Mouse (Mus musculus) limb, embryonic 11.5 days (tissue): ENCODE data around the gene Bcor. TPM values are rescaled to one million over a fixed set of nuclear protein-coding genes. Genes with fewer than 3 reads are reported as not detected.

Experiments
- ATAC-seq: fragments of 200-750 bp; cut with Nextera tagmentation; 2 replicates; pipeline ENCODE4 v1.8.0; 2017; ENCODE audit warnings: low read depth; ENCODE audit not compliant: insufficient number of reproducible peaks, low FRiP score, low TSS enrichment
- DNase-seq: peaks from one replicate; pipeline ENCODE4 v3.0.0-alpha.2; 2015; ENCODE audit warnings: low spot score
- H3K27ac ChIP-seq: fragments of 300-500 bp; sonication (generic); replicated peaks from 2 replicates; pipeline ENCODE4 v1.5.1; 2014; ENCODE audit warnings: low read depth, mild to moderate bottlenecking, low read length
- H3K27me3 ChIP-seq: fragments of 300-500 bp; sonication (generic); 2 replicates; pipeline ENCODE4 v1.6.1; 2014; ENCODE audit warnings: mild to moderate bottlenecking, low read length, mixed read lengths; ENCODE audit not compliant: control insufficient read depth, insufficient read depth
- H3K36me3 ChIP-seq: fragments of 300-500 bp; sonication (generic); 2 replicates; pipeline ENCODE4 v1.6.1; 2014; ENCODE audit warnings: mild to moderate bottlenecking, low read length, moderate library complexity, mixed read lengths; ENCODE audit not compliant: control insufficient read depth, insufficient read depth
- H3K4me1 ChIP-seq: fragments of 300-500 bp; sonication (generic); 2 replicates; pipeline ENCODE4 v1.6.1; 2014; ENCODE audit warnings: low read length, mixed read lengths; ENCODE audit not compliant: control insufficient read depth, insufficient read depth
- H3K4me2 ChIP-seq: fragments of 300-500 bp; sonication (generic); 2 replicates; pipeline ENCODE4 v1.6.1; 2014; ENCODE audit warnings: low read depth, mild to moderate bottlenecking, moderate library complexity; ENCODE audit not compliant: severe bottlenecking
- H3K4me3 ChIP-seq: fragments of 300-500 bp; sonication (generic); 2 replicates; pipeline ENCODE4 v1.5.1; 2014; ENCODE audit warnings: low read depth, low read length
- H3K9ac ChIP-seq: fragments of 300-500 bp; sonication (generic); 2 replicates; pipeline ENCODE4 v1.6.1; 2014; ENCODE audit warnings: mild to moderate bottlenecking, low read length
- H3K9me3 ChIP-seq: fragments of 300-500 bp; sonication (generic); 2 replicates; pipeline ENCODE4 v1.6.1; 2016; ENCODE audit warnings: low read length; ENCODE audit not compliant: control insufficient read depth
- whole genome bisulfite sequencing: fragments of 180-500 bp; shearing (Covaris S2); extraction: QIAGEN DNeasy Blood & Tissue Kit; methylation state at CpG from one replicate; pipeline ENCODE4 v1.1.7; 2014; 5-methylcytosine and 5-hydroxymethylcytosine counted together
- polyA plus RNA-seq: library from polyadenylated mRNA; unstranded; fragments of >200 nt; fragmentation: Nextera tagmentation; extraction: Ambion mirVana; gene quantifications from 2 replicates; pipeline ENCODE4 v1.2.1, GENCODE M21; 2014

Bcor gene
- polyA plus RNA-seq, 1 experiment from 2014 or later = 26.6 TPM

GRCm38 (mm10) chrX:12046676-12047075, 113.5 kb downstream of the Bcor start:
- DNase-seq (no peak), ATAC-seq (no peak)
- Histone ChIP-seq H3K27ac (no peak overlapping the region), H3K9me3 (no peaks in the 10 kb centered on the region), H3K27me3 (no peaks in the 10 kb centered on the region), H3K36me3 (no peaks in the 10 kb centered on the region; the same call in 1 of the 2 replicates), H3K9ac (no peak overlapping the region), H3K4me2 (no peak overlapping the region), H3K4me3 (no peak overlapping the region), H3K4me1 (0 out of 2 replicates have a peak, but pooled peaks cover 5% of the 10 kb centered on the region)
- 80% methylated on average over 13 of the region's 13 CpGs for WGBS

GRCm38 (mm10) chrX:12043352-12043751, 116.8 kb downstream of the Bcor start:
- WGBS = 82% methylated on average over 14 of the region's 14 CpGs
- no peak for ATAC-seq
- H3K9me3 ChIP-seq = no peaks in the 10 kb centered on the region
- H3K27me3 ChIP-seq = no peaks in the 10 kb centered on the region
- 0 out of 2 replicates have a peak, but pooled peaks cover 5% of the 10 kb centered on the region for H3K4me1 ChIP-seq
- H3K9ac ChIP-seq = no peak overlapping the region
- no peak overlapping the region for H3K4me3 ChIP-seq
- H3K27ac ChIP-seq = no peak overlapping the region
- no peaks in the 10 kb centered on the region; the same call in 1 of the 2 replicates for H3K36me3 ChIP-seq
- no peak overlapping the region for H3K4me2 ChIP-seq
- DNase-seq = no peak

GRCm38 (mm10) chrX:12041453-12041852, 118.7 kb downstream of the Bcor start:
- WGBS = 95% methylated on average over 5 of the region's 5 CpGs
- Histone ChIP-seq H3K27me3 (no peaks in the 10 kb centered on the region), H3K4me3 (no peak overlapping the region), H3K36me3 (peaks cover 2% of the 10 kb centered on the region; the same call in 1 of the 2 replicates), H3K9ac (no peak overlapping the region), H3K4me2 (no peak overlapping the region), H3K4me1 (no peaks in the 10 kb centered on the region), H3K9me3 (no peaks in the 10 kb centered on the region), H3K27ac (no peak overlapping the region)
- DNase-seq (no peak), ATAC-seq (no peak)

GRCm38 (mm10) chrX:12014726-12015464, 145.3 kb downstream of the Bcor start:
- H3K4me2 ChIP-seq = no peak overlapping the region
- no peak overlapping the region for H3K9ac ChIP-seq
- DNase-seq = no peak
- no peaks in the 10 kb centered on the region for H3K4me1 ChIP-seq
- ATAC-seq = no peak
- H3K4me3 ChIP-seq = no peak overlapping the region
- no peaks in the 10 kb centered on the region for H3K9me3 ChIP-seq
- H3K27ac ChIP-seq = no peak overlapping the region
- 46% methylated on average over 15 of the region's 15 CpGs for WGBS
- no peaks in the 10 kb centered on the region for H3K27me3 ChIP-seq
- H3K36me3 ChIP-seq = no peaks in the 10 kb centered on the region

GRCm38 (mm10) chrX:12010660-12011059, 149.5 kb downstream of the Bcor start:
- Histone ChIP-seq H3K27me3 (peaks cover 23% of the 10 kb centered on the region), H3K4me1 (peaks cover 4% of the 10 kb centered on the region; the same call in 1 of the 2 replicates), H3K4me2 (no peak overlapping the region), H3K36me3 (no peaks in the 10 kb centered on the region), H3K27ac (no peak overlapping the region), H3K4me3 (no peak overlapping the region), H3K9ac (no peak overlapping the region), H3K9me3 (no peaks in the 10 kb centered on the region)
- WGBS = 76% methylated on average over 1 of the region's 1 CpGs
- no peak for ATAC-seq
- DNase-seq = no peak

- Histone ChIP-seq H3K4me1 (peaks cover 16% of the 10 kb centered on the region), H3K9ac (no peak overlapping the region), H3K4me3 (no peak overlapping the region), H3K9me3 (no peaks in the 10 kb centered on the region), H3K27me3 (peaks cover 36% of the 10 kb centered on the region), H3K36me3 (no peaks in the 10 kb centered on the region), H3K27ac (no peak overlapping the region), H3K4me2 (no peak overlapping the region)
- no peak for ATAC-seq
- DNase-seq = no peak
- WGBS = 47% methylated on average over 3 of the region's 3 CpGs
These were observed 151.1 kb downstream of the Bcor start for GRCm38 (mm10) chrX:12009046-12009445.

GRCm38 (mm10) chrX:12007832-12008540, 152.2 kb downstream of the Bcor start:
- peak overlapping the region; percentile 58; the same call in 1 of the 2 replicates for H3K4me2 ChIP-seq
- no peaks in the 10 kb centered on the region for H3K9me3 ChIP-seq
- ATAC-seq = no peak
- no peaks in the 10 kb centered on the region for H3K36me3 ChIP-seq
- no peak overlapping the region for H3K9ac ChIP-seq
- H3K27ac ChIP-seq = no peak overlapping the region
- DNase-seq = peak; percentile 22
- H3K27me3 ChIP-seq = peaks cover 42% of the 10 kb centered on the region
- no peak overlapping the region for H3K4me3 ChIP-seq
- peaks cover 24% of the 10 kb centered on the region for H3K4me1 ChIP-seq
- WGBS = 5% methylated on average over 11 of the region's 11 CpGs

- H3K27me3 ChIP-seq = peaks cover 48% of the 10 kb centered on the region
- peak; percentile 67 for ATAC-seq
- peak overlapping the region; percentile 28 for H3K4me3 ChIP-seq
- H3K4me2 ChIP-seq = peak overlapping the region; percentile 58
- H3K4me1 ChIP-seq = peaks cover 31% of the 10 kb centered on the region
- WGBS = 2% methylated on average over 55 of the region's 75 CpGs
- peak overlapping the region; percentile 65 for H3K9ac ChIP-seq
- no peaks in the 10 kb centered on the region for H3K9me3 ChIP-seq
- DNase-seq = peak; percentile 79
- no peaks in the 10 kb centered on the region for H3K36me3 ChIP-seq
- H3K27ac ChIP-seq = peak overlapping the region; percentile 90
These were observed 153.0 kb downstream of the Bcor start for GRCm38 (mm10) chrX:12006882-12007753.
